Mouse (Mus musculus): Measurements from ENCODE around the gene Pum1.

DNA sequence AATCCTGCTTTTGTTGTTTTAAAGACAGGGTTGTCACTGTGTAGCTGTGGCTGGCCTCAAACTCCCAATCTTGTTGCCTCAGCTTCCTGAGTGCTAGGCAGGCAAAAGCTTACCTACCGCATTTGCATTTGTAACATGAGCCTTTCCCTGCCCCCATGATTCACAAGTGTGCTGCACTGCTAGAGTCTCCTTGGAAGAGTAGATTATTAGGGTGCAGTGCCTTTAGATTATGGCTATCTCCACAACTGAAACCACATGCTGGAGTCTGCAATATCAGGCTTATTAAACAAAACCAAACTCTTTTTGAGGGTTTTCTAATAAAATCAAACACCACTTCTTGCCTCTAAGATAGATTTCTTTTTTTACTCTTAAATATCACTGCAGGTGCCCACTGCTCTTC, 59.5 kb downstream of the Pum1 start:
- no peak for TF ChIP-seq CTCF (IDR thresholded peaks at IDR 0.05; ENCODE audit: insufficient read depth, low read depth, low read length)
- no peak for TF ChIP-seq POLR2A (IDR thresholded peaks at IDR 0.05; ENCODE audit: insufficient read depth, low read depth, low read length)

Measured in olfactory bulb, adult 2 months (tissue).